Mouse (Mus musculus) right cerebral cortex, postnatal 14 days (tissue): ENCODE data around the gene Amt.
"Not testable (repeated sequence)": the region's sequence is repeated elsewhere in the genome, so short reads cannot be mapped to it uniquely, and the experiment has no call there.

ENCODE experiments used
- DNase-seq: peaks from one replicate; pipeline ENCODE4 v3.0.0; 2022

Gene Amt

GRCm38 (mm10) chr9:108284410-108284809 lies 12.2 kb upstream of the Amt start:
- peak; percentile 72 for DNase-seq

DNA sequence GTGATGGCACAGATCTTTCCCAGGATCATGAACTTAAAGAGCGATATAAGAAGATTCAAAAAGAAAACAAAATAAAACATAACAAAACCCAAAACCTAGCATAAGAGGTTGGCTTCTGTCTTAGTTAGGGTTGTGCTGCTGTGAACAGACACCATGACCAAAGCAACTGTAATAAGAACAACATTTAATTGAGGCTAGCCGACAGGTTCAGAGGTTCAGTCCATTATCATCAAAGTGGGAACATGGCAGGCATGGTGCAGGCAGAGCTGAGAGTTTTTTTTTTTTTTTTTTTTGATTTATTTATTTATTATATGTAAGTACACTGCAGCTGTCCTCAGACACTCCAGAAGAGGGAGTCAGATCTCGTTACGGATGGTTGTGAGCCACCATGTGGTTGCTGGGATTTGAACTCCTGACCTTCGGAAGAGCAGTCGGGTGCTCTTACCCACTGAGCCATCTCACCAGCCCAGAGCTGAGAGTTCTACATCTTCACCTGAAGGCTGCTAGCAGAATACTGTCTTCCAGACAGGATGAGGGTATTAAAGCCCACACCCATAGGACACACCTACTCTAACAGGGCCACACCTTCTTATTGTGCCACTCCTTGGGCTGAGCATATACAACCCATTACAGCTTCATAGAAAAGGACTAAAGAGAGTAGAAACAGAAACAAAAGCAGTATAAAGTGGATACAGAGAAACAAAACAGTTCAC lies 9.0 kb upstream of the Amt start:
- not testable (repeated sequence) for DNase-seq

- DNase-seq = no peak
These were observed 7.3 kb upstream of the Amt start for GRCm38 (mm10) chr9:108289347-108289746.

DNA sequence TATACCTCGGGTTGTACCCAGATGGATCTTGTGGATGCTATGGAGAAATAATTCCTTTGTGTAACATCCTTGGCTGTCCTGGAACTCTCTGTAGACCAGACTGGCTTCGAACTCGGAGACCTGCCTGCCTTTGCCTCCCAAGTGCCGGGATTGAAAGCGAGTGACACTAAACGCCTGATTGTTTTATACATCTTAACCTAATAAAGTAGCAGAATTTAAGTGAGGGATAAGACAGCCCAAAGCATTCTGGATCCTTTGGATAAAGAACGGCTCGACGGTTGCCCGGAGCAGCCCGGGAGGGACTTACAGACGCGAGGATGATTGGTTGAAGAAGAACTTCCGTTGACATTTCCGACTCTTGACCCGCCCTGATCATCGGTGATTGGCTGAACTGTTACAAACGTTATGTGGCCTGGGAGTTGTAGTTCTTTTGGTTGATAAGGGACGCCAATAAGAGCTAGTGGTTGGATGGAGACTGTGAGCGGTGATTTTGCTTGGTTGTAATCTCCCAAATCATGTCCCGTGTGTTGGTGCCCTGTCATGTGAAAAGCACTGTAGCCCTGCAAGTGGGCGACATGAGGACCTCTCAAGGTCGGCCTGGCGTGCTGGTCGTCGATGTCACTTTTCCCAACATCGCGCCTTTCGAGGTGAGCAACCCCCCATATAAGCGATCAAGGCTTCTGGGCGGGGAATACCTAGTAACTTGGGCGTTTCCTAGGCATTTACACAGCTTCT lies 6.5 kb upstream of the Amt start, which contains the start of gene Nicn1:
Gene Nicn1, plus strand, starts transcription at position 414 of the 735 bp plus-strand sequence.
- peak; percentile 86 for DNase-seq

GRCm38 (mm10) chr9:108290773-108291172 lies 5.9 kb upstream of the Amt start:
- DNase-seq = no peak

DNA sequence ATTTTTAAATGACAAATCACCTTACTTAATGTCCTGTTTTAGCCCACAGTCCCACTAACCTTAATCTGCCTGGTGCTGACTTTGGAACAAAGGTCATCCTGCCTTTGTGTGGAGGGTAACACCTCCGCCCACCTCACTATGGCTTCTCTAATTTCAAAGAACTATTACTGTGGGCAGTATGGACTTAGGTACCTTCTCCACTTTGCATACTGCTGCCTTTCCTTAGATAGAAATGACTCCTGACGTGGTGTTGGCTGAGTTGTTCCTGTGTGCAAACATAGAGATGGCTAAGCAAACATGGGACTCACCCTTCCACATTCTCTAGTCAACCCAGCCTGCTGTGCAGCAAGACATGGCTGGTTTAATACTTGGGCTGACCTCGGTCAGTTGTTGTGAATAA lies 5.2 kb downstream of the Amt start:
- DNase-seq = no peak

- DNase-seq = no peak
These were observed 8.1 kb downstream of the Amt start for GRCm38 (mm10) chr9:108304716-108305115.

- no peak for DNase-seq
These were observed 8.5 kb downstream of the Amt start for GRCm38 (mm10) chr9:108305170-108305569.

GRCm38 (mm10) chr9:108305629-108306520 lies 9.2 kb downstream of the Amt start, which contains the start of the genes Rhoa and Tcta:
TSS of gene Rhoa (plus strand) at chr9:108306129.
TSS of gene Tcta (minus strand) at chr9:108306160.
- DNase-seq = peak; percentile 96

DNA sequence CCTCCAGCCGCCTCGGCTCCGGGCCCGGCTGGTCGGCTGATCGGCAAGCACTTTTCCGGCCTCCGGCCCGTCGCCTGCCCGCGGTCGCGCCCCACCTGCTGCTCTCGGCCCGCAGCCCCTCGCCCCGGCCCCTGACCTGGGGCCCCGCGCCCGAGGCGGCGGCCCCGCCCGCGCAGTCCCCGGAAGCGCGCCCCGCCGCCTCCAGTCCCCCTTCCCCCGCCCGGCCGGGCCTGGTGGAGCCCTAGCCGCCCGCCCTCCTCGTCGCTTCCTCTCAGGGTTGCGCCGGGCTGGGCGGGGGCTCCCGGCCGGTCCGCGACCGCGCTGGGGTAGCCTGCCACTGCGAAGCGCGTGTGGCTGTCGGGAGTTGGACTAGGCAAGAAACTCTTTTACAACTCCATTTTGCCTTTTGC lies 9.9 kb downstream of the Amt start:
- peak; percentile 66 for DNase-seq

DNA sequence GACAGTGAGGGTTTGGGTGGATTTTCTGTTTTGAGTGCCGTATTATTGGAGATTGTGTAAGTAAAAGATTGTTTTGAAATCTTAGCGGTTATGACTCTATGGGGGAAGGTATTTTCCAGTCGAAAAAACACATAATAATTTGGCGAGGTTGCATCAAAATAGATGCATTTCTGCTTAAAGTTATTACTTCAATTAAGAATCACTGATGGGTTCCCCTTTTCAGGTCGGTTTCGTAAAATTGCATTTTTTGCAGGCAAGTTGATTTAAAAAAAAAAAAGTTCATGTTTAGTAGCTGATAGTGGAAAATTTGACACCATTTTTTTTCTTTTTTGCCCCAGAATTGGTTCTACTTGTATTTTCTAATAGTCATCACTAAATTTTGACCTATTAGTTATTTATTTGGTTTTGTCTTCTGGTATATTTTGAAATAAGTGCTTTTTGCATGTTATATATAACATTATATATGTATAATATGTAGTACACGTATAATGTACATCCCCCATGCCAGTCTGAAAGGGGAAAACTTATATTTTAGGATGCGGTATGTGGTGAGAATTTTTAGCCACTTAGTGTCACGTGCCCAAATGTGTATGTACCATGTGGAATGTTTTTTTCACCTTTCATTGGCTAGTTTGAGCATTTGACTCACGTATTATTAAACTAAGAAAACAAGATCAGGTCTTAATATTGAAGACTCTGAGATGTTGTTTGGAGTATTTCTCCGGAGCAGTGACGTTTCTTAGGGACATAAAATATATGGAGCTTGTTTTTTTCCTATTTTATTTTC lies 10.6 kb downstream of the Amt start:
- DNase-seq = no peak

DNA sequence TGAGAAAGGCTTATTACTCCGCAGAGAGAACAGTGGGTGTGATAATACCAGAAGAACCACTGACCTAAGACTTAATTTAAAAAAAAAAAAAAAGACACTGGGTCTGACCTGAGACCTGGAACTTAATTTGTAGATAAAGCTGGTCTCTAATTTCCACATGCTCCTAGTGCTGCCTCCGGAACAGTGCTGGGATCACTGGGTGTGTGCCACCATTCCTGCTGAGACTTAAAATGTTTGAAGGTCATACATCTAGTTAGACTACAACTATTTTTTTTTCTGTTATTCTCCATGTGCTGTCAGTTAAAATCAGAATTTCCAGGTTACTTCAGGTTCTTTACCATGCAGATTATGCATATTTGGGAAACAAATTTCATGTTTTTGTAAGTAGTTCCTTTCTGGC lies 11.5 kb downstream of the Amt start:
- no peak for DNase-seq

GRCm38 (mm10) chr9:108317572-108317971 lies 20.9 kb downstream of the Amt start:
- no peak for DNase-seq

- DNase-seq = no peak
These were observed 21.8 kb downstream of the Amt start for GRCm38 (mm10) chr9:108318462-108318861.

GRCm38 (mm10) chr9:108322054-108322453 lies 25.4 kb downstream of the Amt start:
- not testable (repeated sequence) for DNase-seq

DNA sequence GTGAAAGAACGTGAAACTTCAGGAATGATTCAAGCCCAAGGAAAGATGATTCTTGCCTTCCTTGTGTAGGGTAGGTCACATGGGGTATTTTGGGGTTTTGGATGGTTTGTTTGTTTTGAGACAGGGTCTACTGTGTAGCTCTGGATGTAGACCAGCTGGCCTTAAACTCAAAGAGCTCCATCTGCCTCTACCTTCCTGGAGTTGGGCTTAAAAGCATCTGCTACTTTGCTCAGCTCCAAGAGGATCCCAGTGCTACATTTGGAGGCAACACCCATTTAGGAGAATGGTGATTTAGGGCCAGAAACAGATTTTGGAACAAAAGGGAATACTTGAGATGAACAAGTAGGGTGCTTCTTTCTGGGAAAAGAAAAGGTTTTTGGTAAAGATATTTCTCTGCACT lies 28.1 kb downstream of the Amt start:
- no peak for DNase-seq

DNA sequence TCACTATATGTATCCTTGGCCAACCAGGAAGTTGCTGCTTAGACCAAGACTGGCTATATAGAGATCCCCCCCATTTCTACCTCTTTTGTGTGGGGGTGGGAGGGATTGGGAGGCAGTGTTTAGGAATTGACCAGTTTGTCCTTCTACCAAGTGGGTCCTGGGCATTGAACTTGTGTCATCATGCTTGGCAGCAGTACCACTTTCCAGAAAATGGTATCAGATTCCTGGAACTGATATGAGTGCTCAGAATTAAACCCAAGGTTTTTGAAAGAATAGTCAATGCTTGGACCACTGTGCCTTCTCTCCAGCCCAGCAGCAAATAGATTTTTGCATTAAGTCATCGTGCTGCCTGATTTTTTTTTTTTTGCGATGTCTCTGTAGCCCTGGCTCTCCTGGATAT lies 29.2 kb downstream of the Amt start:
- DNase-seq = no peak

- DNase-seq = no peak
These were observed 41.3 kb downstream of the Amt start for GRCm38 (mm10) chr9:108337848-108338550.

DNA sequence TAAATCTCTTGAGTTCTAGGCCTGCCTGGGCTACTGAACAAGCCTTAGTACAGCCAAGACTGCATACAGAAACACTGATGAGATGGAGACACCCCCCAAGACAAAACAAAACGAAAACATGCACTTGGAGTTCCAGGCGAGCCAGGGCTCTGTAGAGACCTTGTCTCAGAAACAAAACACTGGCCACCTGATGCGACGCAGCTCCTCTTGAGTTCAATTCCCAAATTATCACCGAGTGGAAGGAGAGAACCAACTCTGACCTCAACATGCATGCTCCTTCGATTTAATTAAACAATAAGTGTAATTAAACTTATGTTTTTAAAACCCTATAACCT lies 41.9 kb downstream of the Amt start:
- no peak for DNase-seq

DNA sequence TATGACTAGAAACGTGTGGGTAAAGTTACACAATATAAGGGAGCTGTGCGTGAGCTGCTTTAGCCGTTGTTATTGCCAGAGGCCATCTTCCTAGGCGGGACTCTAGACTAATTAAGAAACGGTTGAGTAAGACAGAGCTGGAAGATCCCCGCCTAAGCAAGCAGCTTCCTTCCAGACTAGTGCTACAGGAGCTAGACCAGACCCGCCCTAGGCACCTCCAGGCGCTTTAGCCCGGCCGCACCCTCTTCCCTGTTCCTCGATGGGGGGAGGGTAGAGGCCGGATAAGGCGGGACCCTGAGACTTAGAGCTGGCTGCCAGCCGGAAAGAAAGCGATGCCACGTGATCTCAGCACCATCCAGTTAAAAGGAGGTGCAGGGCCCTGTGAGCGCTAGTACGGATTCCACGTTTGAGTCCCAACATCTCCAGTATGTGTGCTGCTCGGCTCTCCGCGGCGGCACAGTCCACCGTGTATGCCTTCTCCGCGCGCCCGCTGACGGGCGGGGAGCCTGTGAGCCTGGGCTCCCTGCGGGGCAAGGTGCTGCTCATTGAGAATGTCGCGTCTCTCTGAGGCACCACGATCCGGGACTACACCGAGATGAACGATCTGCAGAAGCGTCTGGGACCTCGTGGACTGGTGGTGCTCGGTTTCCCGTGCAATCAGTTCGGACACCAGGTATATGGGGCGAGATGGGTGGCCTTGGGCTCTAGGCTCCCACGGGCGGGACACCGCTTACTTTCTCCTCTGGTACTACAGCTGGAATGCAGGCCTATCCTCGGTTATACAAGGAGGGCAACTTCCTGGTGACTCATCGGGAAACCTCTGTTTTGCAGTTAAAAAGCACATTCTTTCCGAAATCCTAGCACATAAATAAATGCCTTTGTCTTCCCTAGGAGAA lies 42.5 kb downstream of the Amt start, which contains the start of gene Gpx1:
Gene Gpx1, plus strand, starts transcription at position 18 of the 896 bp plus-strand sequence.
- DNase-seq = peak; percentile 78

DNA sequence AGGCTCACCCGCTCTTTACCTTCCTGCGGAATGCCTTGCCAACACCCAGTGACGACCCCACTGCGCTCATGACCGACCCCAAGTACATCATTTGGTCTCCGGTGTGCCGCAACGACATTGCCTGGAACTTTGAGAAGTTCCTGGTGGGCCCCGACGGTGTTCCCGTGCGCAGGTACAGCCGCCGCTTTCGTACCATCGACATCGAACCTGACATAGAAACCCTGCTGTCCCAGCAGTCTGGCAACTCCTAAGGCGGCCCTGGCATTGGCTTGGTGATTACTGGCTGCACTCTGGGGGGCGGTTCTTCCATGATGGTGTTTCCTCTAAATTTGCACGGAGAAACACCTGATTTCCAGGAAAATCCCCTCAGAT lies 43.2 kb downstream of the Amt start:
- DNase-seq = no peak
